Mouse (Mus musculus): Measurements from ENCODE around the gene Il12rb1. TPM values are rescaled to one million over a fixed set of nuclear protein-coding genes. Genes with fewer than 3 reads are reported as not detected.
A peak's percentile ranks its signal among the peaks of the same experiment; 100 is the strongest.

Il12rb1 gene
- polyA plus RNA-seq, 1 experiment from 2014 or later = 0.35 TPM

DNA sequence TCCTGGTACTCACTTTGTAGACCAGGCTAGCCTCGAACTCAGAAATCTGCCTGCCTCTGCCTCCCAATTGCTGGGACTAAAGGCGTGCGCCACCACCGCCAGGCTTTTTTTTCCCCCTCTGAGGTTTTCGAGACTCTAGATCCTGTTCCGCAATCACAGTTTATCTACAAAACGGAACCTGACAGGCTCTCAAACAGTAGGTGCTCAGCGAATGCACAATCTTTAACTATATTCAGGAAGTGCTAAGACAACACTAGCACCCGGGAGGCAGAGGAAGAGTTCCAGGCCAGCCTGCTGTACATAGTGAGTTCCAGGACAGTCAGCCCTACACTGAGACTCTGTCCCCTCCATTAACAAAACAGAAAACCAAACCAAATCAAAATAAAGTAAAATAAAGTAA is 42.9 kb upstream of the Il12rb1 start:
- Histone ChIP-seq H3K4me3 (ENCODE audit: low read depth, low read length) (peak overlapping the region; percentile 69), H3K9ac (ENCODE audit: low read depth, low read length) (peak overlapping the region; percentile 75), H3K27me3 (ENCODE audit: control insufficient read depth, insufficient read depth, low read depth, low read length) (no peaks in the 10 kb centered on the region), H3K36me3 (ENCODE audit: control insufficient read depth, insufficient read depth) (peaks cover 2% of the 10 kb centered on the region; the same call in 1 of the 2 replicates), H3K4me1 (ENCODE audit: control insufficient read depth, low read depth, low read length) (peaks cover 80% of the 10 kb centered on the region), H3K9me3 (replicated peaks; ENCODE audit: control insufficient read depth, low read length) (no peaks in the 10 kb centered on the region), H3K4me2 (ENCODE audit: low read depth, low read length) (peak overlapping the region; percentile 98), H3K27ac (ENCODE audit: low read length) (peak overlapping the region; percentile 83)
- 28% methylated on average over 9 of the region's 9 CpGs for WGBS (ENCODE audit: insufficient replicate concordance)
- no peak for ATAC-seq (ENCODE audit: low read depth)

- Histone ChIP-seq H3K9me3 (replicated peaks; ENCODE audit: control insufficient read depth, low read length) (no peaks in the 10 kb centered on the region), H3K27me3 (ENCODE audit: control insufficient read depth, insufficient read depth, low read depth, low read length) (no peaks in the 10 kb centered on the region), H3K27ac (ENCODE audit: low read length) (peak overlapping the region; percentile 83), H3K36me3 (ENCODE audit: control insufficient read depth, insufficient read depth) (peaks cover 2% of the 10 kb centered on the region; the same call in 1 of the 2 replicates), H3K4me1 (ENCODE audit: control insufficient read depth, low read depth, low read length) (peaks cover 83% of the 10 kb centered on the region), H3K4me2 (ENCODE audit: low read depth, low read length) (peak overlapping the region; percentile 98), H3K4me3 (ENCODE audit: low read depth, low read length) (peak overlapping the region; percentile 69), H3K9ac (ENCODE audit: low read depth, low read length) (peak overlapping the region; percentile 75)
- ATAC-seq (ENCODE audit: low read depth) = no peak
- 3% methylated on average over 34 of the region's 34 CpGs for WGBS (ENCODE audit: insufficient replicate concordance)
Observed at GRCm38 (mm10) chr8:70765838-70766570, 42.2 kb upstream of the Il12rb1 start.

GRCm38 (mm10) chr8:70766571-70767440 is 41.4 kb upstream of the Il12rb1 start:
- H3K36me3 ChIP-seq (ENCODE audit: control insufficient read depth, insufficient read depth) = peaks cover 5% of the 10 kb centered on the region; the same call in 1 of the 2 replicates
- WGBS (ENCODE audit: insufficient replicate concordance) = 15% methylated on average over 21 of the region's 21 CpGs
- peak overlapping the region; percentile 69 for H3K4me3 ChIP-seq (ENCODE audit: low read depth, low read length)
- H3K4me2 ChIP-seq (ENCODE audit: low read depth, low read length) = peak overlapping the region; percentile 98
- peak overlapping the region; percentile 75 for H3K9ac ChIP-seq (ENCODE audit: low read depth, low read length)
- H3K27ac ChIP-seq (ENCODE audit: low read length) = peak overlapping the region; percentile 83
- H3K4me1 ChIP-seq (ENCODE audit: control insufficient read depth, low read depth, low read length) = peaks cover 75% of the 10 kb centered on the region
- peak; percentile 39 for ATAC-seq (ENCODE audit: low read depth)
- no peaks in the 10 kb centered on the region for H3K9me3 ChIP-seq (replicated peaks; ENCODE audit: control insufficient read depth, low read length)
- no peaks in the 10 kb centered on the region for H3K27me3 ChIP-seq (ENCODE audit: control insufficient read depth, insufficient read depth, low read depth, low read length)

DNA sequence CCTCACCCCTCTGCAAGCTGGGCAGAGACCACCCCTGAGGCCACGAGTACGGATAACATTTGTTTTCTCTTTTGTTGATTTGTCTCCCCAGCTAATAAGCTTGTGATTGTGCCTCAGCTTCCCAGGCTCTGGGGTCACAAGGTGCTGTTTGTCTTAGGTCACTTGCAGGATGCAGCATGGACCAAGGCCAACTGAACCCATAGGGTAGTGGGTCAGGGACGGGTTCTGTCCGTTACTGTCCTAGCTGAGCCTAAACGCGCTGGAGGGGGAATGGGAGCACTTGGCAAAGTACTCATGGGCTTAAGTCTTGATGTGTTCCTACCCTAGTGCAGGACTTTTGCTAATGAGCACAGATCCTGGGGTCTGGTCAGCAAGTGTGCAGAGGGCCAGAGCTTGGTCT is 40.7 kb upstream of the Il12rb1 start:
- no peak overlapping the region for H3K9ac ChIP-seq (ENCODE audit: low read depth, low read length)

DNA sequence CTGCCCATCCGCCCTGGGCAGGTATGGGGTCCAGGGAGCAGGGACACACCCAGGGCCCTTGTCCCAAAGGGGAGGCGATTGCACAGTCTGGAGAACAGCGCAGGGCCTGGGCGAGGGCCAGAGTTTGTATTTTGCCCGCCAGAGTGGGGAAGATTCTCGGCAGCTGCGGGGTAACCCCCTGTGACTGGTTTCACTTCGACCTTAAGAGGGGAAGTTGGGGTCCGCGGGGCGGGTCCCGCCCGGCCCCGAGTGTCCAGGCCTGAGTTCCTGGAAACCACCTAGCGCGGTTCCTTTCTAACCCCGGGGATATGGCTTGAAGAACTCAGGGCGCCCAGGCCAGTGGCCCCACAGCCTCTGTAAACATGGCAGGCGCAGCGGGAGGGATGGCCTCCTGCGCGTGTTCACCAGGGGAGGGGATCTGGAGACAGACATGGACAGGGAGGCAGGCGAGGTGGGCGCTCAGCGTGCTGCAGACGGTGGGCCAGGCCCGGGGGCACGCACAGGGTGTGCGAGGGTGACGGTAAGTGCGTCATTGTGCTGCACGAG is 39.9 kb upstream of the Il12rb1 start:
- Histone ChIP-seq H3K27me3 (ENCODE audit: control insufficient read depth, insufficient read depth, low read depth, low read length) (no peaks in the 10 kb centered on the region), H3K9me3 (replicated peaks; ENCODE audit: control insufficient read depth, low read length) (no peaks in the 10 kb centered on the region), H3K4me2 (ENCODE audit: low read depth, low read length) (no peak overlapping the region), H3K9ac (ENCODE audit: low read depth, low read length) (no peak overlapping the region), H3K36me3 (ENCODE audit: control insufficient read depth, insufficient read depth) (peaks cover 8% of the 10 kb centered on the region; the same call in 1 of the 2 replicates), H3K4me3 (ENCODE audit: low read depth, low read length) (no peak overlapping the region), H3K4me1 (ENCODE audit: control insufficient read depth, low read depth, low read length) (peaks cover 63% of the 10 kb centered on the region), H3K27ac (ENCODE audit: low read length) (peak overlapping the region; percentile 54)
- ATAC-seq (ENCODE audit: low read depth) = no peak
- 77% methylated on average over 32 of the region's 32 CpGs for WGBS (ENCODE audit: insufficient replicate concordance)

More for the DNA sequence above, 40.7 kb upstream of the Il12rb1 start:
- peaks cover 68% of the 10 kb centered on the region for H3K4me1 ChIP-seq (ENCODE audit: control insufficient read depth, low read depth, low read length)
- no peak overlapping the region for H3K4me3 ChIP-seq (ENCODE audit: low read depth, low read length)
- peak overlapping the region; percentile 83; the same call in 1 of the 2 replicates for H3K27ac ChIP-seq (ENCODE audit: low read length)
- H3K27me3 ChIP-seq (ENCODE audit: control insufficient read depth, insufficient read depth, low read depth, low read length) = no peaks in the 10 kb centered on the region
- H3K4me2 ChIP-seq (ENCODE audit: low read depth, low read length) = no peak overlapping the region
- 68% methylated on average over 6 of the region's 6 CpGs for whole genome bisulfite sequencing (ENCODE audit: insufficient replicate concordance)
- peaks cover 8% of the 10 kb centered on the region; the same call in 1 of the 2 replicates for H3K36me3 ChIP-seq (ENCODE audit: control insufficient read depth, insufficient read depth)
- H3K9me3 ChIP-seq (replicated peaks; ENCODE audit: control insufficient read depth, low read length) = no peaks in the 10 kb centered on the region
- ATAC-seq (ENCODE audit: low read depth) = no peak

DNA sequence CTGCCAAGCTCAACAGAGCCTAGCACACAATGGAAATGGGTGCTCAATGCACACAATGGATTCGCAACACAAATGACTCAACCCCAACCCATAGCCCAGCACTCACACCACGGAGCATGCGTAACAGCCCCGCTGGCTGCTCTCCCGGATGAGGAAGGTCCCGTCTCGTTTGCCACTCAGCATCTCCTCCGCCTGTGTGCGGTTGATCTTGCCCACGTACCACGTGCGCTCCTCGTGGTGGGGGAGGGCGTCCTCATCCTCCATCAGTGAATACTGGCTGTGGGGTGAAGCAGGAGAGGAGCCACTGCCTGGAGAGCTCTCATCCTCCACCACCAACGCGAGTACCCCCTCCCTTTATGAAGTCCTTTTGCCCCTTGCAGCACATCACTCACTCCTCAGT is 39.3 kb upstream of the Il12rb1 start:
- WGBS (ENCODE audit: insufficient replicate concordance) = 74% methylated on average over 16 of the region's 16 CpGs
- no peak overlapping the region for H3K4me3 ChIP-seq (ENCODE audit: low read depth, low read length)
- H3K9me3 ChIP-seq (replicated peaks; ENCODE audit: control insufficient read depth, low read length) = no peaks in the 10 kb centered on the region
- no peak for ATAC-seq (ENCODE audit: low read depth)
- H3K27me3 ChIP-seq (ENCODE audit: control insufficient read depth, insufficient read depth, low read depth, low read length) = no peaks in the 10 kb centered on the region
- H3K4me2 ChIP-seq (ENCODE audit: low read depth, low read length) = no peak overlapping the region
- no peak overlapping the region for H3K27ac ChIP-seq (ENCODE audit: low read length)
- no peak overlapping the region for H3K9ac ChIP-seq (ENCODE audit: low read depth, low read length)
- peaks cover 62% of the 10 kb centered on the region for H3K4me1 ChIP-seq (ENCODE audit: control insufficient read depth, low read depth, low read length)
- H3K36me3 ChIP-seq (ENCODE audit: control insufficient read depth, insufficient read depth) = peaks cover 8% of the 10 kb centered on the region; the same call in 1 of the 2 replicates

DNA sequence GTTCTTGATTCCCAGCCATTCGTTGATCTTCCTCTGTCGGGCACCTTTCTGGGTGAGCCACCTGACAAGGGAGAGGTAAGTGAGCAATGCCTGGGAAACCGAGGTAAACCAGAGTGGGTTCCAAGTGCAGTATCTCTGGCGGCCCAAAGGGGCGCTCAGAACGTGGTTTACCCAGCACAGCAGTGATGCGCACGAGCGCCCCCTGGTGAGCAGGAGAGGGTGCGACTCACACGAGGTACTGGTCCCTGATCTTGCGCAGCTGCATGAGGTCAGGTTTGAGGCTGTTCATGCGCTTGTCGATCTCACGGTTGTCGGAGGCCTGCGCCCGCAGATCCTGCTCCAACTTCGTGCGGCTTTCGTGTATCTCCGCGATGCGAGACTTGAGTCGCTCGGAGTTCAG is 38.9 kb upstream of the Il12rb1 start:
- Histone ChIP-seq H3K9ac (ENCODE audit: low read depth, low read length) (no peak overlapping the region; the same call in 1 of the 2 replicates), H3K4me1 (ENCODE audit: control insufficient read depth, low read depth, low read length) (peaks cover 62% of the 10 kb centered on the region), H3K27me3 (ENCODE audit: control insufficient read depth, insufficient read depth, low read depth, low read length) (no peaks in the 10 kb centered on the region), H3K27ac (ENCODE audit: low read length) (0 out of 2 replicates have a peak overlapping the region, but pooled peaks have one; percentile 20), H3K4me2 (ENCODE audit: low read depth, low read length) (peak overlapping the region; percentile 29), H3K36me3 (ENCODE audit: control insufficient read depth, insufficient read depth) (peaks cover 8% of the 10 kb centered on the region; the same call in 1 of the 2 replicates), H3K4me3 (ENCODE audit: low read depth, low read length) (no peak overlapping the region), H3K9me3 (replicated peaks; ENCODE audit: control insufficient read depth, low read length) (no peaks in the 10 kb centered on the region)
- peak; percentile 73 for ATAC-seq (ENCODE audit: low read depth)
- WGBS (ENCODE audit: insufficient replicate concordance) = 3% methylated on average over 26 of the region's 26 CpGs

DNA sequence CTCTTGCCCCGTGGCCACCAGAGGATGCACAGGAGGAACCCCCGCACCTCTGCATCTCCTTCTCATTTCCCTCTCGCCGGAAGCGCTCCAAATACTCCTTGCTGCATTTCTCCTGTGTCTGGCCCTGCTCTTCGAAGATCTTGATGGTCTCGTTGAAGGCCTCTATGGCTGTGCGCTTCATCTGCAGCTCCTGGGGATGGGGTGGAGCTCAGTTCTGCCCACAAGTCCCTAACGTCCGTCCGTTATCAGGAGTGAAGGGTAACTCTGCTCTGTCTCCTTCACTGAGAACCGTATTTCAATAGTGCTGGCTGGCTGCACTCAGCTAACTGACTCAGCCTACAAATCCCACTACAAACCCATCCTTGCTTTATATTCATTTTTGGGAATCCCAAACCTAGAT is 38.4 kb upstream of the Il12rb1 start:
- peak overlapping the region; percentile 26 for H3K9ac ChIP-seq (ENCODE audit: low read depth, low read length)
- peak; percentile 30; the same call in 1 of the 2 replicates for ATAC-seq (ENCODE audit: low read depth)
- H3K36me3 ChIP-seq (ENCODE audit: control insufficient read depth, insufficient read depth) = peaks cover 8% of the 10 kb centered on the region; the same call in 1 of the 2 replicates
- WGBS (ENCODE audit: insufficient replicate concordance) = 28% methylated on average over 12 of the region's 12 CpGs
- H3K4me1 ChIP-seq (ENCODE audit: control insufficient read depth, low read depth, low read length) = peaks cover 59% of the 10 kb centered on the region
- H3K27me3 ChIP-seq (ENCODE audit: control insufficient read depth, insufficient read depth, low read depth, low read length) = no peaks in the 10 kb centered on the region
- 0 out of 2 replicates have a peak overlapping the region, but pooled peaks have one; percentile 20 for H3K27ac ChIP-seq (ENCODE audit: low read length)
- peak overlapping the region; percentile 29 for H3K4me2 ChIP-seq (ENCODE audit: low read depth, low read length)
- no peaks in the 10 kb centered on the region for H3K9me3 ChIP-seq (replicated peaks; ENCODE audit: control insufficient read depth, low read length)
- no peak overlapping the region for H3K4me3 ChIP-seq (ENCODE audit: low read depth, low read length)

All from liver, embryonic 16.5 days (tissue).